Mouse (Mus musculus) G1E-ER4 (cell line): ENCODE results near the gene Glrx5. TPM values are rescaled to one million over a fixed set of nuclear protein-coding genes. Genes with fewer than 3 reads are reported as not detected.

Source experiments
- GATA1 ChIP-seq: IDR thresholded peaks from one replicate; pipeline ENCODE4 v1.8.0; 2012; ENCODE audit warnings: low read length, inconsistent platforms
- polyA plus RNA-seq: library from polyadenylated mRNA; stranded (reverse); fragments of >175 nt; gene quantifications from 2 replicates; pipeline ENCODE4 v1.2.3, GENCODE M21; 2012

Gene Glrx5
- polyA plus RNA-seq, 1 experiment, result 423 TPM

DNA sequence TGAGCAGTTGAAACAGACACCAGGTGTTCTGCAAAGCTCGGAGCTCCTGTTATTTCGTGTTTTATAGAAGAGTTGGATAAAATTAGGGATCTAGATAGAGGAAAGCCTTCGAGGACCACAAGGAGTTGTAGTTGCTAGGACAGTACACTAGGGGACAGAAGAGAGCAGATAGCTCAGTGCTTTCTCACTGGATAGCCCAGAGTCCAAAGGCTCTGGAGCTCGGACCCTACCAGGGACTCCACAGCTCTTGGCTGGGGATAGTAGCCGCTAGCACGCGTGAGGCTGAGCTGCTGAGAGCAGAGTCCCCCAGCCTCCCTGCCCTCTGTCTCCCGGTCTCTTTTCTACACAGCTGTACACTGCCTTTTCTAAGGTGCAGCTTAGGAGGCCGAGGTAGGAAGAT is 41.2 kb downstream of the Glrx5 start:
- no peak for TF ChIP-seq GATA1

DNA sequence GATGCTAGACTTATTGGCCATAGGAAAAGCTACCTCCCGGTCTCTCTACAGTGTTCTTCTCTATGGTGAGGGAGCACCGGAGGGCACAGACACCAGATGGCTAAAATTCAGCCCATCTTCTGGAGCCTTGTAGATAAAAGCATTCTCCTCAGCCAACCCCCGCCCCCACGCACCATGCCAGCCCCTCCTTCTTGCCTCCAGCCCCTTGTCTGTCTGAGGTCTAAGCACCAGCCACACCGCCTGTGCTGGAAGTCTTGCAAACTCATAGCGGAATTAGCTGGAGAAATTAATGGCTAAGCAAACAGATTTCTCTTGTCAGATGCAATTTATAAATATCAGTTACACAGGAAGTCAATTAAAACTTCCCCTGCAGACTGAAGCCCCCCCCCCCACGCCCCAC is 43.0 kb downstream of the Glrx5 start:
- no peak for TF ChIP-seq GATA1

DNA sequence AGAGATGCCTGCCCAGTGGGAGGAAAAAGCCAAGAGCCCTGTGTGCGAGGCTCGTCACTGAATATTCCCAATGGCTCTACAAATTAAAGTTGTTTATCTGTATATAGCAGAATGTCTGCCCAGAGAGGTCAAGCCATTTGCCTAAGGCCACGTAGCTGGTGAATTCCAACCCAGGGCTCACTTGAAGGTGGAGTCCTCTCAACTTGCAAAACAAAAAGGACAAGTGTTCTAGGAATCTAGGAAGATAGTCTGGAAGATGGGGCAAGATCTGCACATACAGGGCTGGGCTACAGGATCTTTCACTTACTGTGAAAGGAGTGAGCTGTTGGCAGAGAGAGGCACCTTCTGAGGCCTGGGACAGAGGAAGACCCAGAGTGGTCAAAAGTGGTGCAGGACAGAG is 44.0 kb downstream of the Glrx5 start:
- no peak for TF ChIP-seq GATA1

DNA sequence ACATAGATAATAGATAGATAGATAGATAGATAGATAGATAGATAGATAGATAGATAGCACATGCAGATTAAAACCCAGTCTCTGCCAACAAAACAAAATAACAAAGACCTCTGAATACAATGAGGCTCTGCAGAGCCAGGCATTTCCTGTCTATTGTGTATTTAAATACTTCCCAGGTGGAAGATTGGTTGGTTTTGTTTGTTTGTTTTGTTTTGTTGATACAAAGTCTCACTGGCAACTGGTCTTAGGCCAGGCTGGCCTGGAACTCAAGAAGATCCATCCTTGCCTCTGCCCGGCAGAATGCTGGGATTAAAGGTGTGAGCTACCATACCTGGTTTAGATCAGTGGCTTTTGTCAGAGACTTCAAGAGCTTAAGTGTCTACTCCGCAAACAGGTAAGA is 44.7 kb downstream of the Glrx5 start:
- TF ChIP-seq GATA1, result no peak

DNA sequence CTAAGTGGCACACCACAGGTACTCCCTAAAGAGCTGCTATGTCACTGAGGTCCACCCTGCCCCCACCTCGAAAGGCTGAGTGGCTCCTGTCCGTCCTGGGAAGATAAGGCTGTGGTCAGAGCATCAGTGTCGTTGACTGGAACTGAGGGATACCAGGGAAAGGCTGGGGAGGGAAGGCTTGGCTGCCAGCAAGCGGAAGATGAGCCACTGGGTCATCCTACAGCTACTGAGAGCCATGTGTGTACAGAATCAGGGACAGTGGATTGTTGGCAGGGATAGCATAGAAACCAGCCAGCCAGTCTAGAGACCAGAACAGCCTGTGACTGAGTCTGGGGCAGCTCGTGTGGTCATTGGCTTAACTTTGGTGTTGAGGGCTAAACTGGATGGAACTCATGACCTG is 51.7 kb downstream of the Glrx5 start:
- no peak for TF ChIP-seq GATA1

DNA sequence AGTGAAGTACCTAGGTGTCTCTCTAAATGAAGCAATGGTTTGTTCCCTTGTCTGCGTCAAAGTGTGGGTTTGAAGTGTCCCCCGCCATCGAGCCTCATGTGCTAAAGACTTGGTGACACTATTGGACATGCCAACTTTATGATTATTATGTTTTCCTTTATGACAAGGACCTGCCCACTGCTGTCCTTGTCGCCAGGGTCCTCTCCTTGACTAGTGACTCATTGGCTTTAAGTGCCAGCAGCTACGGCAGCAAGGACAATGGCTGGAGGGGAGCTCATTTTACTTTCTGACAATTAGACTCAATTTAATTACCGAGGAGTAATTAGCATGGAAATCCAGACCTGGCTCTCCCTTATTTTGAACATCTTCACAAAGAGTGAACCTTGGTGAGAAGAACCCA is 52.3 kb downstream of the Glrx5 start:
- TF ChIP-seq GATA1, result no peak

DNA sequence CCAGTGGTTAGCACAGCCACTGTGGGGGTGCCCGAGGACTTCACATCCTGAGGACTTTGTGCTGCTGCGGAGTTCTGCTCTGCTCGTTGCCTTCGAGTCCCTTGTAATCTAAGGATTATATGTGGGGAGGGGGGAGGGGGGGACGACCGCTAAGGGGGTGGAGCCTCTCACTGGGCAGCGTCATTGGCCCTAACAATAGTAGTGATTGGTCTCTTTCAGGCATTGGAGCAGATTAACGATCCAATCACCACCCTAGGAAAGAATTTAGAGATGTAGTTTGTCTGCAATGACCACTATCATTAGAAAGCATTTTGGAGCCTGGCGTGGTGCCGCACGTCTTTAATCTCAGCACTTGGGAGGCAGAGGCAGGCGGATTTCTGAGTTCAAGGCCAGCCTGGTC is 52.8 kb downstream of the Glrx5 start:
- no peak for TF ChIP-seq GATA1

DNA sequence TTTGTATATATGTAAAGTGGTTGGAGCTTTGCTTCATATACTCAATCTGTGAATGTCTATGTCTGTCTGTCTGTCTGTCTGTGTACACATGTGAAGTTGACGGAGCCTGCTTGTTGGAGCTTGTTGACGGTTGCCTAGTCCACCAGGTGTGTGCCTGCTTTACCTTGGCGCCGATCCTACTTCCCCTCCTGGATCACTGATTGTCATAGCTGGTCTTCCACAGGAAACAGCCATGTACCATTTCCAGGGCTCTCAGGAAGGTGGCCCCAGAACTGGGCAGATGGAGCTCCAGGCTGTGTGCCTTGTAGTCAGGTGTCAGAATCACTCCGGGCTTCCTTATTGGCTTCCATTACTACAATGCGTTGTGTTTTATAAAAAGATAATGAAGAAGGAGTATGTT is 54.3 kb downstream of the Glrx5 start:
- TF ChIP-seq GATA1, result no peak

DNA sequence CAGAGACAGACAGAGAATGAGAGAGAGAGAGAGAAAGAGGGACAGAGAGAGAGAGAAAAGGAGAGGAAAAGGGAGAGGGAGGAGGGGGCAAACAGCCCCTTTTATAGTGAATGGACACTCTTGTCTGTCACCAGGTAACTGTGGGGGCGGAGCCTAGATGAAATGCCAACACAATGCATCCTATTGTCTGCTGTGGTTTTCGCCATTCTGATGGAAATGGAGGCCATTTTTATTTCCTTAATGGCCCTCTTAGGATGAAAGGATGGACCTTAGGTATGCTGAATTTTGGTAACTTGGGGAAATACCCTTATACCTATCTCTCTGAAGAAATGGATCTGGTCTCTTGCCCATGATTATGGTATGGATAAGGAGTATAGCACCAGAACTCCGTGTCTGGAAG is 54.9 kb downstream of the Glrx5 start:
- no peak for TF ChIP-seq GATA1

DNA sequence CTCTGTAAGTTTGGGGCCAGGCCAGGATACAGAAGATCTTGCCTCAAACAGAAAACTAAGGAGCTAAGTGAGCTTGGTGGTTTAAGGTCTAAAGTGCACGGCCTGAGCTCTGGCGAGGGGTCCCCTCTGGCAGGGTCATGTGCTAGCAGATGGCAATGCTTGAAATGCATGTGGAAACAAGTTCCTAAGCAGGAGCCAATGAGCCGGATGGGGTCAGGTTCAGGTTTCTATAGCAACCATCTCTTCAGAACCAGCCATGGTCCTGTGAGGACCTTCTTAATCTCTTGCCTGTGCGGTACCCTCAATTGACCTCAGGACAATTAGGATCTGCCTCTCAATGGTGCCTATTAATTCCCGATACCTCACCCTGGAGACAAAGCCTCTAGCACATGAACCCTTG is 56.7 kb downstream of the Glrx5 start:
- no peak for TF ChIP-seq GATA1

DNA sequence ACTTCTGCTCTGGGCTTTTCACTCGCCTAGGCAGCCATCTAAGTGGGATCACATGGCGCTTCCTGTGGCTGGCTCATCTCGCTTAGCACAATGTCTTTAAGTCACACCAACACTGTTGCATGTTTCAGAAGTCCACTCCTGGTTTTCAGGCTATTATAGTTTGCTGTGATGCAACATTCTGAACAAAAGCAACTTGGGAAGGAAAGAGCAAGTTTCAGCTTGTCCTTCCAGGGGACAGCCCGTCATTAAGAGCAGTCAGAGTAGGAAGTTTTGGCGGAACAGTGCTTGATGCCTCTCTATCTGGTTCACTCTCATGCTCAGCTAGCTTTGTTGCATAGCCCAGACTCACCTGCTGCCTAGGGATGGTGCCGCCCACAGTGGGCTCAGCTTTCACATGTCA is 59.1 kb downstream of the Glrx5 start:
- TF ChIP-seq GATA1, result no peak

Other genes with a start within 250 kb of the Glrx5 start
- not detected in 2 replicates for gene Clmn, start 167.6 kb upstream of the Glrx5 start, polyA plus RNA-seq
- gene Syne3, start 22.9 kb upstream of the Glrx5 start, polyA plus RNA-seq, result 9.5 TPM in 2 replicates
- gene Tcl1b2, start 113.3 kb downstream of the Glrx5 start, polyA plus RNA-seq, result not detected in 2 replicates
- gene Tcl1b1, start 127.0 kb downstream of the Glrx5 start, polyA plus RNA-seq, result not detected in 2 replicates
- not detected in 2 replicates for gene Tcl1b5, start 143.7 kb downstream of the Glrx5 start, polyA plus RNA-seq
- not detected in 2 replicates for gene Tcl1b3, start 158.4 kb downstream of the Glrx5 start, polyA plus RNA-seq
- not detected in 2 replicates for gene Tcl1b4, start 169.3 kb downstream of the Glrx5 start, polyA plus RNA-seq
- not detected in 2 replicates for gene Tcl1, start 190.1 kb downstream of the Glrx5 start, polyA plus RNA-seq